Mouse (Mus musculus) cerebellum, adult 11-12 months (tissue): Measurements from ENCODE around the gene Klf2.

Source experiments
- DNase-seq: peaks from one replicate; pipeline ENCODE4 v3.0.0; 2022

The Klf2 gene

GRCm38 (mm10) chr8:72306913-72307312 lies 11.9 kb upstream of the Klf2 start:
- DNase-seq = no peak

GRCm38 (mm10) chr8:72308276-72308675 lies 10.6 kb upstream of the Klf2 start:
- no peak for DNase-seq

- DNase-seq = peak; percentile 73
Measured at GRCm38 (mm10) chr8:72310849-72311506, 7.9 kb upstream of the Klf2 start.

GRCm38 (mm10) chr8:72312926-72313518 lies 5.8 kb upstream of the Klf2 start:
- DNase-seq = no peak

GRCm38 (mm10) chr8:72316053-72316695 lies 2.7 kb upstream of the Klf2 start:
- DNase-seq = no peak

GRCm38 (mm10) chr8:72317741-72318301 lies 1.0 kb upstream of the Klf2 start:
- no peak for DNase-seq

- no peak for DNase-seq
Measured at GRCm38 (mm10) chr8:72319397-72319796, 564 bp downstream of the Klf2 start.

GRCm38 (mm10) chr8:72319921-72320802 lies 1.3 kb downstream of the Klf2 start:
- DNase-seq = no peak

GRCm38 (mm10) chr8:72320803-72321583 lies 2.2 kb downstream of the Klf2 start:
- DNase-seq = no peak

GRCm38 (mm10) chr8:72321635-72322441 lies 3.0 kb downstream of the Klf2 start:
- DNase-seq = no peak

- no peak for DNase-seq
Measured at GRCm38 (mm10) chr8:72322471-72322889, 3.6 kb downstream of the Klf2 start.

- no peak for DNase-seq
Measured at GRCm38 (mm10) chr8:72323131-72323725, 4.4 kb downstream of the Klf2 start.

- DNase-seq = no peak
Measured at GRCm38 (mm10) chr8:72324036-72324706, 5.3 kb downstream of the Klf2 start.

- no peak for DNase-seq
Measured at GRCm38 (mm10) chr8:72324708-72325107, 5.9 kb downstream of the Klf2 start.

- no peak for DNase-seq
Measured at GRCm38 (mm10) chr8:72329116-72329515, 10.3 kb downstream of the Klf2 start.

GRCm38 (mm10) chr8:72330806-72331516 lies 12.1 kb downstream of the Klf2 start:
- DNase-seq = no peak

- DNase-seq = no peak
Measured at GRCm38 (mm10) chr8:72331631-72332030, 12.8 kb downstream of the Klf2 start.

- DNase-seq = no peak
Measured at GRCm38 (mm10) chr8:72333429-72334143, 14.8 kb downstream of the Klf2 start.

GRCm38 (mm10) chr8:72334144-72334641 lies 15.4 kb downstream of the Klf2 start:
- DNase-seq = no peak
